Mouse (Mus musculus): ENCODE measurements around the gene Cdc42se1.

Cdc42se1 gene

GRCm38 (mm10) chr3:95246465-95247231 is 18.1 kb downstream of the Cdc42se1 start:
- intact Hi-C loops (cut with DNase I) = no loop called here

GRCm38 (mm10) chr3:95247660-95248336 is 19.3 kb downstream of the Cdc42se1 start:
- intact Hi-C loops (cut with DNase I) = no loop called here

GRCm38 (mm10) chr3:95250361-95250760 is 21.8 kb downstream of the Cdc42se1 start:
- intact Hi-C loops (cut with DNase I) = no loop called here

GRCm38 (mm10) chr3:95250783-95251424 is 22.4 kb downstream of the Cdc42se1 start, which contains the start of gene Bnipl:
Gene Bnipl, minus strand, starts transcription at chr3:95251193.
- intact Hi-C loops (cut with DNase I) = no loop called here

- intact Hi-C loops (cut with DNase I) = no loop called here
Measured at GRCm38 (mm10) chr3:95256931-95257330, 28.4 kb downstream of the Cdc42se1 start.

GRCm38 (mm10) chr3:95261975-95262374 is 33.4 kb downstream of the Cdc42se1 start:
- intact Hi-C loops (cut with DNase I) = loop anchor here (10.0 kb wide), 1 partner anchor 47 kb away; the partner anchor contains the start of gene Gabpb2

- intact Hi-C loops (cut with DNase I) = loop anchor here (10.0 kb wide), 1 partner anchor 48 kb away; the partner anchor contains the start of gene Gabpb2
Measured at GRCm38 (mm10) chr3:95263089-95263739, 34.7 kb downstream of the Cdc42se1 start.

- intact Hi-C loops (cut with DNase I) = loop anchor here (5.0 to 10.0 kb wide), 2 partner anchors 32 to 50 kb away; partner anchors contain the start of genes Gabpb2 and Mllt11
Measured at GRCm38 (mm10) chr3:95264724-95265123, 36.2 kb downstream of the Cdc42se1 start.

- intact Hi-C loops (cut with DNase I) = loop anchor here (5.0 to 10.0 kb wide), 2 partner anchors 34 to 51 kb away; partner anchors contain the start of genes Gabpb2 and Mllt11
Measured at GRCm38 (mm10) chr3:95266052-95266451, 37.5 kb downstream of the Cdc42se1 start.

GRCm38 (mm10) chr3:95267855-95268254 is 39.3 kb downstream of the Cdc42se1 start:
- intact Hi-C loops (cut with DNase I) = loop anchor here (5.0 to 10.0 kb wide), 2 partner anchors 36 to 53 kb away; partner anchors contain the start of genes Gabpb2 and Mllt11

GRCm38 (mm10) chr3:95269789-95270188 is 41.3 kb downstream of the Cdc42se1 start:
- intact Hi-C loops (cut with DNase I) = loop anchor here (5.0 to 10.0 kb wide), 2 partner anchors 37 to 55 kb away; partner anchors contain the start of genes Gabpb2 and Mllt11

- intact Hi-C loops (cut with DNase I) = no loop called here
Measured at GRCm38 (mm10) chr3:95270766-95271364, 42.3 kb downstream of the Cdc42se1 start.

GRCm38 (mm10) chr3:95273471-95273870 is 44.9 kb downstream of the Cdc42se1 start:
- intact Hi-C loops (cut with DNase I) = no loop called here

- intact Hi-C loops (cut with DNase I) = no loop called here
Measured at GRCm38 (mm10) chr3:95274453-95274852, 45.9 kb downstream of the Cdc42se1 start.

GRCm38 (mm10) chr3:95275161-95275560 is 46.6 kb downstream of the Cdc42se1 start:
- intact Hi-C loops (cut with DNase I) = no loop called here

- intact Hi-C loops (cut with DNase I) = no loop called here
Measured at GRCm38 (mm10) chr3:95276428-95276934, 47.9 kb downstream of the Cdc42se1 start.

- intact Hi-C loops (cut with DNase I) = no loop called here
Measured at GRCm38 (mm10) chr3:95277149-95277551, 48.6 kb downstream of the Cdc42se1 start.

- intact Hi-C loops (cut with DNase I) = no loop called here
Measured at GRCm38 (mm10) chr3:95280747-95281146, 52.2 kb downstream of the Cdc42se1 start.

GRCm38 (mm10) chr3:95281216-95282126 is 52.9 kb downstream of the Cdc42se1 start, which contains the start of the genes Mindy1 and Prune1:
Gene Mindy1, plus strand, starts transcription at chr3:95281345.
Gene Prune1, minus strand, starts transcription at chr3:95282076.
- intact Hi-C loops (cut with DNase I) = no loop called here
